Mouse (Mus musculus): ENCODE results near the gene Glod4.

DNA sequence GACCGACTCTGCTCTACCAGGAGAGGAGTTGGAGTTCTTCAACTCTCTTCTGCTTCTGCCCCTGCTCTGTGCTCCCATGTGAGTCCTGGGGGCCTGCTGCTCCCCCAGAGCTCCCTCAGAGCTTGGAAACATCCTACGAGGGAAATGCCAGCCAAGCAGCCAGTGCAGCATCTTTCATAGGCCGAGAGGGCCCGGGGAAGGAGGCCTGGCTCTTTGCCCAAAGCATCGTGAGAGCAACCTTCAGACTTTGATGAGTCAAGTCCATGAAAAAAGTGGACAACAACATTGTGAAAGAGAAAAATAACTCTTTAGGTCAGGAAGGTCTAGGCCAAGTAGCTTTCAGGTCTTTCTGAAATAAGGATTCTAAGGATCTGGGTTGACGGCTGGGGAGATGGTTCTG is 153.7 kb downstream of the Glod4 start:
- no peak for TF ChIP-seq ZC3H11A (IDR thresholded peaks at IDR 0.05; ENCODE audit: low read depth, low read length)
- no peak for TF ChIP-seq POLR2A (IDR thresholded peaks at IDR 0.05; ENCODE audit: low read depth, low read length)

Data from CH12.LX (cell line).